Mouse (Mus musculus): ENCODE data around the gene Stxbp4. TPM values are rescaled to one million over a fixed set of nuclear protein-coding genes. Genes with fewer than 3 reads are reported as not detected.

Gene Stxbp4
- total and polyA plus RNA-seq, 2 experiments from 2014 or later: 8.1 to 10.5 TPM

GRCm38 (mm10) chr11:90623477-90623876 is 14.4 kb downstream of the Stxbp4 start:
- Histone ChIP-seq H3K27ac (ENCODE audit: low read depth, low read length) (no peak overlapping the region), H3K27me3 (ENCODE audit: insufficient read depth, low read length) (no peaks in the 10 kb centered on the region), H3K9ac (no peak overlapping the region), H3K9me3 (ENCODE audit: low read length) (no peaks in the 10 kb centered on the region), H3K4me1 (ENCODE audit: insufficient read depth) (no peaks in the 10 kb centered on the region), H3K36me3 (ENCODE audit: insufficient read depth) (peaks cover 3% of the 10 kb centered on the region; the same call in 1 of the 2 replicates), H3K4me2 (ENCODE audit: low read depth) (no peak overlapping the region), H3K4me3 (ENCODE audit: low read depth, low read length) (no peak overlapping the region)
- DNase-seq (peak; percentile 63), ATAC-seq (no peak)
- TF ChIP-seq CTCF (IDR thresholded peaks at IDR 0.05; ENCODE audit: low read depth): peak; percentile 71
- WGBS: 52% methylated on average over 6 of the region's 6 CpGs

GRCm38 (mm10) chr11:90622500-90622899 is 15.4 kb downstream of the Stxbp4 start:
- Histone ChIP-seq H3K36me3 (ENCODE audit: insufficient read depth) (peaks cover 3% of the 10 kb centered on the region; the same call in 1 of the 2 replicates), H3K4me3 (ENCODE audit: low read depth, low read length) (no peak overlapping the region), H3K4me2 (ENCODE audit: low read depth) (no peak overlapping the region), H3K9me3 (ENCODE audit: low read length) (no peaks in the 10 kb centered on the region), H3K27ac (ENCODE audit: low read depth, low read length) (no peak overlapping the region), H3K9ac (no peak overlapping the region), H3K27me3 (ENCODE audit: insufficient read depth, low read length) (no peaks in the 10 kb centered on the region), H3K4me1 (ENCODE audit: insufficient read depth) (no peaks in the 10 kb centered on the region)
- 92% methylated on average over 7 of the region's 7 CpGs for WGBS
- DNase-seq (no peak), ATAC-seq (no peak)
- TF ChIP-seq CTCF (IDR thresholded peaks at IDR 0.05; ENCODE audit: low read depth): no peak

GRCm38 (mm10) chr11:90622044-90622443 is 15.8 kb downstream of the Stxbp4 start:
- no peak for TF ChIP-seq CTCF (IDR thresholded peaks at IDR 0.05; ENCODE audit: low read depth)
- no peak for DNase-seq
- Histone ChIP-seq H3K4me2 (ENCODE audit: low read depth) (no peak overlapping the region), H3K27ac (ENCODE audit: low read depth, low read length) (no peak overlapping the region), H3K9ac (no peak overlapping the region), H3K36me3 (ENCODE audit: insufficient read depth) (peaks cover 3% of the 10 kb centered on the region; the same call in 1 of the 2 replicates), H3K4me3 (ENCODE audit: low read depth, low read length) (no peak overlapping the region), H3K9me3 (ENCODE audit: low read length) (no peaks in the 10 kb centered on the region), H3K27me3 (ENCODE audit: insufficient read depth, low read length) (no peaks in the 10 kb centered on the region), H3K4me1 (ENCODE audit: insufficient read depth) (no peaks in the 10 kb centered on the region)
- ATAC-seq: no peak
- 86% methylated on average over 12 of the region's 12 CpGs for WGBS

GRCm38 (mm10) chr11:90616431-90616830 is 21.5 kb downstream of the Stxbp4 start:
- TF ChIP-seq CTCF (IDR thresholded peaks at IDR 0.05; ENCODE audit: low read depth): peak; percentile 73
- Histone ChIP-seq H3K9me3 (ENCODE audit: low read length) (no peaks in the 10 kb centered on the region), H3K4me2 (ENCODE audit: low read depth) (no peak overlapping the region), H3K27me3 (ENCODE audit: insufficient read depth, low read length) (no peaks in the 10 kb centered on the region), H3K4me3 (ENCODE audit: low read depth, low read length) (no peak overlapping the region), H3K36me3 (ENCODE audit: insufficient read depth) (peaks cover 3% of the 10 kb centered on the region; the same call in 1 of the 2 replicates), H3K4me1 (ENCODE audit: insufficient read depth) (no peaks in the 10 kb centered on the region), H3K9ac (no peak overlapping the region), H3K27ac (ENCODE audit: low read depth, low read length) (no peak overlapping the region)
- no peak for ATAC-seq
- DNase-seq: peak; percentile 55

GRCm38 (mm10) chr11:90614743-90615142 is 23.1 kb downstream of the Stxbp4 start:
- no peak for TF ChIP-seq CTCF (IDR thresholded peaks at IDR 0.05; ENCODE audit: low read depth)
- Histone ChIP-seq H3K4me1 (ENCODE audit: insufficient read depth) (no peaks in the 10 kb centered on the region), H3K4me3 (ENCODE audit: low read depth, low read length) (no peak overlapping the region), H3K27me3 (ENCODE audit: insufficient read depth, low read length) (no peaks in the 10 kb centered on the region), H3K36me3 (ENCODE audit: insufficient read depth) (no peaks in the 10 kb centered on the region), H3K4me2 (ENCODE audit: low read depth) (no peak overlapping the region), H3K9me3 (ENCODE audit: low read length) (no peaks in the 10 kb centered on the region), H3K27ac (ENCODE audit: low read depth, low read length) (no peak overlapping the region), H3K9ac (no peak overlapping the region)
- ATAC-seq: no peak
- no peak for DNase-seq
- WGBS: 92% methylated on average over 6 of the region's 6 CpGs

- no peak for DNase-seq
- no peak for TF ChIP-seq CTCF (IDR thresholded peaks at IDR 0.05; ENCODE audit: low read depth)
- Histone ChIP-seq H3K4me3 (ENCODE audit: low read depth, low read length) (no peak overlapping the region), H3K27me3 (ENCODE audit: insufficient read depth, low read length) (no peaks in the 10 kb centered on the region), H3K36me3 (ENCODE audit: insufficient read depth) (no peaks in the 10 kb centered on the region), H3K4me1 (ENCODE audit: insufficient read depth) (no peaks in the 10 kb centered on the region), H3K9ac (no peak overlapping the region), H3K9me3 (ENCODE audit: low read length) (no peaks in the 10 kb centered on the region), H3K4me2 (ENCODE audit: low read depth) (no peak overlapping the region), H3K27ac (ENCODE audit: low read depth, low read length) (no peak overlapping the region)
- ATAC-seq: no peak
Measured at GRCm38 (mm10) chr11:90612118-90612517, 25.8 kb downstream of the Stxbp4 start.

GRCm38 (mm10) chr11:90603066-90603465 is 34.8 kb downstream of the Stxbp4 start:
- ATAC-seq: no peak
- H3K9me3 ChIP-seq (ENCODE audit: low read length): no peaks in the 10 kb centered on the region
- no peak for TF ChIP-seq CTCF (IDR thresholded peaks at IDR 0.05; ENCODE audit: low read depth)
- no peak overlapping the region for H3K4me2 ChIP-seq (ENCODE audit: low read depth)
- H3K9ac ChIP-seq: no peak overlapping the region
- no peak overlapping the region for H3K27ac ChIP-seq (ENCODE audit: low read depth, low read length)
- H3K4me1 ChIP-seq (ENCODE audit: insufficient read depth): no peaks in the 10 kb centered on the region
- no peak overlapping the region for H3K4me3 ChIP-seq (ENCODE audit: low read depth, low read length)
- no peaks in the 10 kb centered on the region for H3K27me3 ChIP-seq (ENCODE audit: insufficient read depth, low read length)
- 0 out of 2 replicates have a peak, but pooled peaks cover 3% of the 10 kb centered on the region for H3K36me3 ChIP-seq (ENCODE audit: insufficient read depth)
- 95% methylated on average over 2 of the region's 2 CpGs for WGBS
- DNase-seq: no peak

- Histone ChIP-seq H3K4me3 (ENCODE audit: low read depth, low read length) (no peak overlapping the region), H3K4me1 (ENCODE audit: insufficient read depth) (no peaks in the 10 kb centered on the region), H3K27ac (ENCODE audit: low read depth, low read length) (no peak overlapping the region), H3K27me3 (ENCODE audit: insufficient read depth, low read length) (no peaks in the 10 kb centered on the region), H3K9me3 (ENCODE audit: low read length) (no peaks in the 10 kb centered on the region), H3K9ac (no peak overlapping the region), H3K4me2 (ENCODE audit: low read depth) (no peak overlapping the region), H3K36me3 (ENCODE audit: insufficient read depth) (no peaks in the 10 kb centered on the region)
- TF ChIP-seq CTCF (IDR thresholded peaks at IDR 0.05; ENCODE audit: low read depth): no peak
- ATAC-seq: no peak
- 82% methylated on average over 1 of the region's 1 CpGs for WGBS
- DNase-seq: no peak
Measured at GRCm38 (mm10) chr11:90595826-90596225, 42.1 kb downstream of the Stxbp4 start.

Measured in forebrain, postnatal 0 days (tissue).